Mouse (Mus musculus): Measurements from ENCODE around the gene Apbb2. TPM values are rescaled to one million over a fixed set of nuclear protein-coding genes. Genes with fewer than 3 reads are reported as not detected.
A peak's percentile ranks its signal among the peaks of the same experiment; 100 is the strongest.

The Apbb2 gene
- polyA plus RNA-seq, 1 experiment from 2014 or later, result 27.8 TPM

DNA sequence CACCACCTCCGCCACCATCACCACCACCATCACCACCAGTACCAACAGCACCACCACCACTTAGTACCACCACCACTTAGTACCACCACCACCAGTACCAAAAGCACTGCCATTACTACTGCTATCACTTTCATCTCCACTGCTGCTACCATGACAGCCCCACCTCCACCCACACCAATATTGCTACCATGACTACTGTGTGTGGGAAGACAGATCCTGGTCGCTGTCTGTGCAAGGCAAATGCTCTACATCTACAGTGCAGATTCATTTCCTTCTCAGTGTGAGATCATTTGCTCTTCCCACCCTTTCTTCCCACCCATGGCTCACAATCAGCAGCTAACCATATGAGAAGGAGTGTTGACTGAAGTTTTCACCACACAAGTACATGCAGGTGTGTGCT lies 315.7 kb downstream of the Apbb2 start:
- no peaks in the 10 kb centered on the region for H3K36me3 ChIP-seq (replicated peaks; ENCODE audit: control insufficient read depth, insufficient read depth, low read depth, low read length)
- WGBS, result 87% methylated on average over 2 of the region's 2 CpGs
- DNase-seq (ENCODE audit: low spot score) (no peak), ATAC-seq (replicated peaks; ENCODE audit: insufficient number of reproducible peaks, low FRiP score, low TSS enrichment, low read depth) (no peak)
- H3K9me3 ChIP-seq (replicated peaks; ENCODE audit: control insufficient read depth, low read length), result no peaks in the 10 kb centered on the region
- H3K9ac ChIP-seq (replicated peaks; ENCODE audit: low read length), result no peak overlapping the region
- H3K4me2 ChIP-seq (ENCODE audit: low read depth, low read length), result no peak overlapping the region
- H3K4me3 ChIP-seq (ENCODE audit: low read depth, low read length), result no peak overlapping the region
- H3K27ac ChIP-seq (replicated peaks; ENCODE audit: low read depth, low read length), result no peak overlapping the region
- no peaks in the 10 kb centered on the region for H3K4me1 ChIP-seq (ENCODE audit: control insufficient read depth, insufficient read depth, low read length)
- no peaks in the 10 kb centered on the region for H3K27me3 ChIP-seq (ENCODE audit: control insufficient read depth, insufficient read depth, low read length)

DNA sequence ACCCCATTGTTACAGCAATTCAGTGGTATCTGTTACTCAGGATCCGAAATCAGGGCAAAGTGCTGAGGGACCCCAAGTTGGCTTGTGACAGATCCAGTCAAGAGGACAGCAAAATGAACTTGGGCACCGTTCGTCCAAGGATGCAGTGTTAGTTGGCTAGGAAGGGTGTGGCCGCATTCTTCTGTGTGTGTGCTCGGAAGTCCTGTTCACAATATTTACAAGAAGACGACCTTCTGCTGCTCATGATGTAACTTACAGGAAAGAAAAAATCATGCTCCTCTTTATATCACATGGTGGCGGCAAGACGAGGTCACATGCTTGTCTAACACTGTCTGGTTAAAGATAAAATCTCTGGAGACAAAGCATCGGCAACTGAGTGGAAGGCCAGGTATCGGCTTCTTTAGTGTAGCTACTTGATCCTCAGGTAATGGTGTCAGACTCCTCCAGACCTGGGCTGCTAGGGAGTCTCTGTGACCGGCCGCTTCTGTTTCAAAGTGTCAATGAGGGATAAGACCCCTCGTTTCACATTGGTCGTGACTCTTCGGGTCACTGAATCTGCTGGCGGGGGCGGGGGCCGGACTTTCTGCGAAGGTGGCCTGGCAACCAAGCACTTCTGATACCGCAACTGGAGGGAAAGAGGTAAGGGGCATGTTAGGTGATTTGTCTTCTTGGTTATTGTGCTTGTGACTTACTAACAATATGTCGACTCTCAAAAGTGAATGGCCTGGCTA lies 316.3 kb downstream of the Apbb2 start:
- Histone ChIP-seq H3K27me3 (ENCODE audit: control insufficient read depth, insufficient read depth, low read length) (no peaks in the 10 kb centered on the region), H3K4me1 (ENCODE audit: control insufficient read depth, insufficient read depth, low read length) (no peaks in the 10 kb centered on the region), H3K9me3 (replicated peaks; ENCODE audit: control insufficient read depth, low read length) (no peaks in the 10 kb centered on the region), H3K4me3 (ENCODE audit: low read depth, low read length) (no peak overlapping the region), H3K27ac (replicated peaks; ENCODE audit: low read depth, low read length) (no peak overlapping the region), H3K9ac (replicated peaks; ENCODE audit: low read length) (no peak overlapping the region), H3K4me2 (ENCODE audit: low read depth, low read length) (no peak overlapping the region), H3K36me3 (replicated peaks; ENCODE audit: control insufficient read depth, insufficient read depth, low read depth, low read length) (no peaks in the 10 kb centered on the region)
- ATAC-seq (replicated peaks; ENCODE audit: insufficient number of reproducible peaks, low FRiP score, low TSS enrichment, low read depth), result no peak
- DNase-seq (ENCODE audit: low spot score), result no peak
- 93% methylated on average over 21 of the region's 21 CpGs for WGBS

GRCm38 (mm10) chr5:66300576-66300975 lies 318.0 kb downstream of the Apbb2 start:
- Histone ChIP-seq H3K27me3 (ENCODE audit: control insufficient read depth, insufficient read depth, low read length) (no peaks in the 10 kb centered on the region), H3K4me3 (ENCODE audit: low read depth, low read length) (no peak overlapping the region), H3K9me3 (replicated peaks; ENCODE audit: control insufficient read depth, low read length) (no peaks in the 10 kb centered on the region), H3K4me1 (ENCODE audit: control insufficient read depth, insufficient read depth, low read length) (no peaks in the 10 kb centered on the region), H3K4me2 (ENCODE audit: low read depth, low read length) (no peak overlapping the region), H3K9ac (replicated peaks; ENCODE audit: low read length) (no peak overlapping the region), H3K27ac (replicated peaks; ENCODE audit: low read depth, low read length) (no peak overlapping the region), H3K36me3 (replicated peaks; ENCODE audit: control insufficient read depth, insufficient read depth, low read depth, low read length) (no peaks in the 10 kb centered on the region)
- ATAC-seq (replicated peaks; ENCODE audit: insufficient number of reproducible peaks, low FRiP score, low TSS enrichment, low read depth) (no peak), DNase-seq (ENCODE audit: low spot score) (no peak)
- WGBS, result 89% methylated on average over 13 of the region's 13 CpGs

DNA sequence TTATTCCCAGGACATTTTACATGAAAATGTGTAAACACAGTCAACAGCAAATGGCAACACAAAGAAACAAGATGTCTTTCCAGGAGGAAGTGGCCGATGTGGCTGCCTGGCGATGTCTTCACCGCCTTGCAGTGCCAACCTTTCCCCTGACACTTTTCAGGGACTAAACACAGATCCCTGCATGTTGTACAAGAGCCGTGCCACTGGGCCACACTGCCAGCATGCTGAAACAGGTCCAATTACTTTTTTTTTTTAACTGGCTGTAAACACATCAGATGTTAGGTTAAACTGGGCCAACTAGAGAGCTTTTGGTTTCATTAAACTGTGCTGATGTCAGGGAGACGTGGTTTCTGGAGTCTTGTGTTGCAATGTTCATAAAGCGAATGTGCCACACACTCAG lies 319.7 kb downstream of the Apbb2 start:
- WGBS, result 92% methylated on average over 6 of the region's 6 CpGs
- no peak for ATAC-seq (replicated peaks; ENCODE audit: insufficient number of reproducible peaks, low FRiP score, low TSS enrichment, low read depth)

DNA sequence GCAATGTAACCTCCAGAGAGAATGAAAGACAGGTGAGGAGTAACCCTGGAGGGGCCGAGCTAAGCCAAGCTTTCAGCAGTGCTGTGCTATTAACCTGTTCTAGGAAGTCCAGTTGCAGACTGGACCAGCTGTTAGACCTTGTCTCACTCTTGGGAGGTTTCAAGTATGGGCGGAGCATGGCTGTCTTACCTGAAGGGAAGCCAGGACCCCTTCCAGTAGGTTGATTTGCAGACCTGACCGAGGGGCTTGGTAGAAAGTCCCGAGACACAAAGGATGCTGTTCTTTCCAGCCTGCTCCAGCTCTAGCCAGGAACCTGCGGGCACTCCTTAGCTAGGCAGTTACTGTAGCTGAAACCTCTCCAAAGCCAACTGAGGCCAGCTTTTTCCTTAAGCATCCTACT lies 322.5 kb downstream of the Apbb2 start:
- Histone ChIP-seq H3K4me3 (ENCODE audit: low read depth, low read length) (no peak overlapping the region), H3K9ac (replicated peaks; ENCODE audit: low read length) (no peak overlapping the region), H3K9me3 (replicated peaks; ENCODE audit: control insufficient read depth, low read length) (no peaks in the 10 kb centered on the region), H3K27me3 (ENCODE audit: control insufficient read depth, insufficient read depth, low read length) (no peaks in the 10 kb centered on the region), H3K4me1 (ENCODE audit: control insufficient read depth, insufficient read depth, low read length) (no peaks in the 10 kb centered on the region), H3K36me3 (replicated peaks; ENCODE audit: control insufficient read depth, insufficient read depth, low read depth, low read length) (no peaks in the 10 kb centered on the region), H3K27ac (replicated peaks; ENCODE audit: low read depth, low read length) (no peak overlapping the region), H3K4me2 (ENCODE audit: low read depth, low read length) (no peak overlapping the region)
- DNase-seq (ENCODE audit: low spot score) (no peak), ATAC-seq (replicated peaks; ENCODE audit: insufficient number of reproducible peaks, low FRiP score, low TSS enrichment, low read depth) (no peak)
- WGBS, result 92% methylated on average over 5 of the region's 5 CpGs

More for the DNA sequence above, 319.7 kb downstream of the Apbb2 start:
- Histone ChIP-seq H3K4me2 (ENCODE audit: low read depth, low read length) (no peak overlapping the region), H3K4me3 (ENCODE audit: low read depth, low read length) (no peak overlapping the region), H3K27ac (replicated peaks; ENCODE audit: low read depth, low read length) (no peak overlapping the region), H3K4me1 (ENCODE audit: control insufficient read depth, insufficient read depth, low read length) (no peaks in the 10 kb centered on the region), H3K36me3 (replicated peaks; ENCODE audit: control insufficient read depth, insufficient read depth, low read depth, low read length) (no peaks in the 10 kb centered on the region), H3K9ac (replicated peaks; ENCODE audit: low read length) (no peak overlapping the region), H3K27me3 (ENCODE audit: control insufficient read depth, insufficient read depth, low read length) (no peaks in the 10 kb centered on the region), H3K9me3 (replicated peaks; ENCODE audit: control insufficient read depth, low read length) (no peaks in the 10 kb centered on the region)
- no peak for DNase-seq (ENCODE audit: low spot score)

- DNase-seq (ENCODE audit: low spot score), result no peak
- WGBS, result 91% methylated on average over 4 of the region's 4 CpGs
- H3K36me3 ChIP-seq (replicated peaks; ENCODE audit: control insufficient read depth, insufficient read depth, low read depth, low read length), result no peaks in the 10 kb centered on the region
Observed at GRCm38 (mm10) chr5:66294952-66295351, 323.6 kb downstream of the Apbb2 start.

GRCm38 (mm10) chr5:66294106-66294625 lies 324.4 kb downstream of the Apbb2 start:
- no peak overlapping the region for H3K4me3 ChIP-seq (ENCODE audit: low read depth, low read length)
- no peak for DNase-seq (ENCODE audit: low spot score)
- 90% methylated on average over 11 of the region's 11 CpGs for WGBS

More at GRCm38 (mm10) chr5:66294952-66295351, 323.6 kb downstream of the Apbb2 start:
- no peaks in the 10 kb centered on the region for H3K4me1 ChIP-seq (ENCODE audit: control insufficient read depth, insufficient read depth, low read length)
- H3K4me3 ChIP-seq (ENCODE audit: low read depth, low read length), result no peak overlapping the region
- H3K9ac ChIP-seq (replicated peaks; ENCODE audit: low read length), result no peak overlapping the region
- H3K27ac ChIP-seq (replicated peaks; ENCODE audit: low read depth, low read length), result no peak overlapping the region
- H3K4me2 ChIP-seq (ENCODE audit: low read depth, low read length), result no peak overlapping the region
- ATAC-seq (replicated peaks; ENCODE audit: insufficient number of reproducible peaks, low FRiP score, low TSS enrichment, low read depth), result no peak
- no peaks in the 10 kb centered on the region for H3K9me3 ChIP-seq (replicated peaks; ENCODE audit: control insufficient read depth, low read length)
- no peaks in the 10 kb centered on the region for H3K27me3 ChIP-seq (ENCODE audit: control insufficient read depth, insufficient read depth, low read length)

DNA sequence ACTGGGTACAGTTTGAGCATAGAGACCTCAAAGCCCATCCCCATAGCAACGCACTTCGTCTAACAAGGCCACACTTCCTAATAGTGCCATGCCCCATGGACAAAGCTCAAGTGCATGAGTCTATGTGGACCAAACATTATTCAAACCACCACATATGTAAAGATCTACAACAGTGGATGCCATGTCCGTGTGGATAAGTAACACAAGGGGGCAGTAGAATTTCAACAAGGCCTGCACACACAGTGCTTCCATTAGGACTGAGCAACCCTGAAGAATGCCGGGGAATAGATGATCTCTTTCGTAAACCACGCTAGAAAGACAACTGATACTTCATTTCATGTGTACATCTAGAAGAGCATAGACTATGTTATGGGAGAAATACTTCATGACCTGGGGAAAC lies 337.8 kb downstream of the Apbb2 start:
- H3K4me3 ChIP-seq (ENCODE audit: low read depth, low read length), result no peak overlapping the region
- H3K27me3 ChIP-seq (ENCODE audit: control insufficient read depth, insufficient read depth, low read length), result no peaks in the 10 kb centered on the region
- no peak overlapping the region for H3K27ac ChIP-seq (replicated peaks; ENCODE audit: low read depth, low read length)
- WGBS, result 70% methylated on average over 6 of the region's 6 CpGs
- H3K4me2 ChIP-seq (ENCODE audit: low read depth, low read length), result no peak overlapping the region
- H3K9me3 ChIP-seq (replicated peaks; ENCODE audit: control insufficient read depth, low read length), result no peaks in the 10 kb centered on the region
- DNase-seq (ENCODE audit: low spot score) (peak; percentile 33), ATAC-seq (replicated peaks; ENCODE audit: insufficient number of reproducible peaks, low FRiP score, low TSS enrichment, low read depth) (no peak)
- no peaks in the 10 kb centered on the region for H3K4me1 ChIP-seq (ENCODE audit: control insufficient read depth, insufficient read depth, low read length)
- no peak overlapping the region for H3K9ac ChIP-seq (replicated peaks; ENCODE audit: low read length)
- H3K36me3 ChIP-seq (replicated peaks; ENCODE audit: control insufficient read depth, insufficient read depth, low read depth, low read length), result no peaks in the 10 kb centered on the region

More at GRCm38 (mm10) chr5:66294106-66294625, 324.4 kb downstream of the Apbb2 start:
- H3K4me2 ChIP-seq (ENCODE audit: low read depth, low read length), result no peak overlapping the region
- H3K9ac ChIP-seq (replicated peaks; ENCODE audit: low read length), result no peak overlapping the region
- ATAC-seq (replicated peaks; ENCODE audit: insufficient number of reproducible peaks, low FRiP score, low TSS enrichment, low read depth), result no peak
- no peaks in the 10 kb centered on the region for H3K27me3 ChIP-seq (ENCODE audit: control insufficient read depth, insufficient read depth, low read length)
- H3K9me3 ChIP-seq (replicated peaks; ENCODE audit: control insufficient read depth, low read length), result no peaks in the 10 kb centered on the region
- no peaks in the 10 kb centered on the region for H3K4me1 ChIP-seq (ENCODE audit: control insufficient read depth, insufficient read depth, low read length)
- H3K27ac ChIP-seq (replicated peaks; ENCODE audit: low read depth, low read length), result no peak overlapping the region
- H3K36me3 ChIP-seq (replicated peaks; ENCODE audit: control insufficient read depth, insufficient read depth, low read depth, low read length), result no peaks in the 10 kb centered on the region
